Mouse (Mus musculus): ENCODE measurements around the gene Atp1a4. TPM values are rescaled to one million over a fixed set of nuclear protein-coding genes. Genes with fewer than 3 reads are reported as not detected.

Gene Atp1a4
- total and polyA plus RNA-seq, 3 experiments = 0.05 TPM; not detected in 2

- Histone ChIP-seq H3K9me3 (replicated peaks) (no peaks in the 10 kb centered on the region), H3K36me3 (replicated peaks) (no peaks in the 10 kb centered on the region), H3K27me3 (ENCODE audit: insufficient read depth, low read length) (peaks cover 31% of the 10 kb centered on the region), H3K4me1 (ENCODE audit: insufficient read depth, low read depth, low read length) (peaks cover 15% of the 10 kb centered on the region), H3K4me3 (ENCODE audit: low read depth, low read length) (no peak within 1 kb of the TSS)
- ATAC-seq (ENCODE audit: extremely low read depth, insufficient number of reproducible peaks, low FRiP score, poor library complexity, severe bottlenecking) (no peak), DNase-seq (ENCODE audit: low spot score) (no peak)
- TF ChIP-seq CTCF (IDR thresholded peaks at IDR 0.05; ENCODE audit: low read depth, low read length) = no peak
- no peak for TF ChIP-seq TAL1 (conservative IDR thresholded peaks at IDR 0.05; ENCODE audit: low read depth, low read length)
- no peak for TF ChIP-seq POLR2AphosphoS5 (IDR thresholded peaks at IDR 0.05; ENCODE audit: insufficient replicate concordance, low read depth, low read length)
- TF ChIP-seq GATA1 (IDR thresholded peaks at IDR 0.05; ENCODE audit: borderline replicate concordance, low read length) = no peak
- no peak for TF ChIP-seq GATA2 (IDR thresholded peaks at IDR 0.05; ENCODE audit: borderline replicate concordance, low read depth, low read length)
Measured at GRCm38 (mm10) chr1:172219451-172220406, 38.5 kb downstream of the Atp1a4 start, which contains the start of gene Casq1. Casq1 (minus strand) TSS chr1:172219868.

- DNase-seq (ENCODE audit: low spot score) (no peak), ATAC-seq (ENCODE audit: extremely low read depth, insufficient number of reproducible peaks, low FRiP score, poor library complexity, severe bottlenecking) (no peak)
- H3K9me3 ChIP-seq (replicated peaks) = no peaks in the 10 kb centered on the region
- TF ChIP-seq GATA2 (IDR thresholded peaks at IDR 0.05; ENCODE audit: borderline replicate concordance, low read depth, low read length) = no peak
- no peak for TF ChIP-seq POLR2AphosphoS5 (IDR thresholded peaks at IDR 0.05; ENCODE audit: insufficient replicate concordance, low read depth, low read length)
- TF ChIP-seq TAL1 (conservative IDR thresholded peaks at IDR 0.05; ENCODE audit: low read depth, low read length) = no peak
- no peak for TF ChIP-seq GATA1 (IDR thresholded peaks at IDR 0.05; ENCODE audit: borderline replicate concordance, low read length)
- TF ChIP-seq CTCF (IDR thresholded peaks at IDR 0.05; ENCODE audit: low read depth, low read length) = no peak
- H3K27me3 ChIP-seq (ENCODE audit: insufficient read depth, low read length) = peaks cover 25% of the 10 kb centered on the region
- H3K4me1 ChIP-seq (ENCODE audit: insufficient read depth, low read depth, low read length) = peaks cover 15% of the 10 kb centered on the region
- no peak overlapping the region for H3K4me3 ChIP-seq (ENCODE audit: low read depth, low read length)
- no peaks in the 10 kb centered on the region for H3K36me3 ChIP-seq (replicated peaks)
Measured at GRCm38 (mm10) chr1:172218164-172218910, 39.9 kb downstream of the Atp1a4 start.

- DNase-seq (ENCODE audit: low spot score) (peak; percentile 81), ATAC-seq (ENCODE audit: extremely low read depth, insufficient number of reproducible peaks, low FRiP score, poor library complexity, severe bottlenecking) (peak; percentile 94)
- Histone ChIP-seq H3K9me3 (replicated peaks) (no peaks in the 10 kb centered on the region), H3K36me3 (replicated peaks) (no peaks in the 10 kb centered on the region), H3K4me1 (ENCODE audit: insufficient read depth, low read depth, low read length) (peaks cover 19% of the 10 kb centered on the region), H3K4me3 (ENCODE audit: low read depth, low read length) (no peak overlapping the region; the same call in 1 of the 2 replicates), H3K27me3 (ENCODE audit: insufficient read depth, low read length) (peaks cover 35% of the 10 kb centered on the region)
- TF ChIP-seq POLR2AphosphoS5 (IDR thresholded peaks at IDR 0.05; ENCODE audit: insufficient replicate concordance, low read depth, low read length) = no peak
- TF ChIP-seq CTCF (IDR thresholded peaks at IDR 0.05; ENCODE audit: low read depth, low read length) = peak; percentile 76
Measured at GRCm38 (mm10) chr1:172217148-172217547, 41.1 kb downstream of the Atp1a4 start.

DNA sequence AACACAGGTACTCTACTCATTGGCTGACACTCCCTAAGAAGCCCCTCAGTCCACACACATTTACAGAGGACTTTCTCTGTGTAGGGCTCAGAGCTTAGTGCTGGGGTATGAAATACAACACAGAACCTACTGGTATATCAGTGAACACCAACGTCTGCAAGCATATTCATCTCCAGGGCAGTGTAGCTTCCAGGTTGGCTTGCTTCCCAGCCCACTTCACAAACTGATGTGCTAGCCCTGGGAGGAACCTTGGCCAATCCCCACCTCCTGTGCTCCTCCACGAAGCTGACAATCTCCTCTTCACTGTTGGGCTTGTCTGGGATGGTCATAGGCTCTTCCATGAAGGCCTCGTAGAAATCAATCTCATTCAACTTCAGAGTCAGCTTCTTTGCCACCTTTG, 43.5 kb downstream of the Atp1a4 start:
- no peak for TF ChIP-seq POLR2AphosphoS5 (IDR thresholded peaks at IDR 0.05; ENCODE audit: insufficient replicate concordance, low read depth, low read length)
- TF ChIP-seq GATA2 (IDR thresholded peaks at IDR 0.05; ENCODE audit: borderline replicate concordance, low read depth, low read length) = no peak
- TF ChIP-seq TAL1 (conservative IDR thresholded peaks at IDR 0.05; ENCODE audit: low read depth, low read length) = no peak
- TF ChIP-seq GATA1 (IDR thresholded peaks at IDR 0.05; ENCODE audit: borderline replicate concordance, low read length) = no peak
- no peak for TF ChIP-seq CTCF (IDR thresholded peaks at IDR 0.05; ENCODE audit: low read depth, low read length)
- no peak for ATAC-seq (ENCODE audit: extremely low read depth, insufficient number of reproducible peaks, low FRiP score, poor library complexity, severe bottlenecking)

GRCm38 (mm10) chr1:172213771-172214170, 44.4 kb downstream of the Atp1a4 start:
- Histone ChIP-seq H3K27me3 (ENCODE audit: insufficient read depth, low read length) (peaks cover 33% of the 10 kb centered on the region), H3K36me3 (replicated peaks) (no peaks in the 10 kb centered on the region), H3K4me1 (ENCODE audit: insufficient read depth, low read depth, low read length) (peaks cover 21% of the 10 kb centered on the region), H3K4me3 (ENCODE audit: low read depth, low read length) (no peak overlapping the region), H3K9me3 (replicated peaks) (no peaks in the 10 kb centered on the region)
- ATAC-seq (ENCODE audit: extremely low read depth, insufficient number of reproducible peaks, low FRiP score, poor library complexity, severe bottlenecking) (no peak), DNase-seq (ENCODE audit: low spot score) (no peak)
- TF ChIP-seq TAL1 (conservative IDR thresholded peaks at IDR 0.05; ENCODE audit: low read depth, low read length) (no peak), CTCF (IDR thresholded peaks at IDR 0.05; ENCODE audit: low read depth, low read length) (no peak), GATA2 (IDR thresholded peaks at IDR 0.05; ENCODE audit: borderline replicate concordance, low read depth, low read length) (no peak), POLR2AphosphoS5 (IDR thresholded peaks at IDR 0.05; ENCODE audit: insufficient replicate concordance, low read depth, low read length) (no peak), GATA1 (IDR thresholded peaks at IDR 0.05; ENCODE audit: borderline replicate concordance, low read length) (no peak)

More for the DNA sequence above, 43.5 kb downstream of the Atp1a4 start:
- H3K4me3 ChIP-seq (ENCODE audit: low read depth, low read length) = no peak overlapping the region
- no peak for DNase-seq (ENCODE audit: low spot score)
- peaks cover 21% of the 10 kb centered on the region for H3K4me1 ChIP-seq (ENCODE audit: insufficient read depth, low read depth, low read length)
- H3K36me3 ChIP-seq (replicated peaks) = no peaks in the 10 kb centered on the region
- peaks cover 38% of the 10 kb centered on the region for H3K27me3 ChIP-seq (ENCODE audit: insufficient read depth, low read length)
- H3K9me3 ChIP-seq (replicated peaks) = no peaks in the 10 kb centered on the region

- no peaks in the 10 kb centered on the region for H3K36me3 ChIP-seq (replicated peaks)
- H3K9me3 ChIP-seq (replicated peaks) = no peaks in the 10 kb centered on the region
- ATAC-seq (ENCODE audit: extremely low read depth, insufficient number of reproducible peaks, low FRiP score, poor library complexity, severe bottlenecking) = no peak
- no peak for TF ChIP-seq GATA2 (IDR thresholded peaks at IDR 0.05; ENCODE audit: borderline replicate concordance, low read depth, low read length)
- no peak for TF ChIP-seq CTCF (IDR thresholded peaks at IDR 0.05; ENCODE audit: low read depth, low read length)
- no peak for TF ChIP-seq TAL1 (conservative IDR thresholded peaks at IDR 0.05; ENCODE audit: low read depth, low read length)
- no peak for TF ChIP-seq POLR2AphosphoS5 (IDR thresholded peaks at IDR 0.05; ENCODE audit: insufficient replicate concordance, low read depth, low read length)
- TF ChIP-seq GATA1 (IDR thresholded peaks at IDR 0.05; ENCODE audit: borderline replicate concordance, low read length) = no peak
- H3K27me3 ChIP-seq (ENCODE audit: insufficient read depth, low read length) = peaks cover 33% of the 10 kb centered on the region
- no peak overlapping the region for H3K4me3 ChIP-seq (ENCODE audit: low read depth, low read length)
- DNase-seq (ENCODE audit: low spot score) = no peak
- H3K4me1 ChIP-seq (ENCODE audit: insufficient read depth, low read depth, low read length) = peaks cover 19% of the 10 kb centered on the region
Measured at GRCm38 (mm10) chr1:172212776-172213175, 45.4 kb downstream of the Atp1a4 start.
